8 mouse cellular contexts compared by ENCODE assay signal in the genomic region with DNA sequence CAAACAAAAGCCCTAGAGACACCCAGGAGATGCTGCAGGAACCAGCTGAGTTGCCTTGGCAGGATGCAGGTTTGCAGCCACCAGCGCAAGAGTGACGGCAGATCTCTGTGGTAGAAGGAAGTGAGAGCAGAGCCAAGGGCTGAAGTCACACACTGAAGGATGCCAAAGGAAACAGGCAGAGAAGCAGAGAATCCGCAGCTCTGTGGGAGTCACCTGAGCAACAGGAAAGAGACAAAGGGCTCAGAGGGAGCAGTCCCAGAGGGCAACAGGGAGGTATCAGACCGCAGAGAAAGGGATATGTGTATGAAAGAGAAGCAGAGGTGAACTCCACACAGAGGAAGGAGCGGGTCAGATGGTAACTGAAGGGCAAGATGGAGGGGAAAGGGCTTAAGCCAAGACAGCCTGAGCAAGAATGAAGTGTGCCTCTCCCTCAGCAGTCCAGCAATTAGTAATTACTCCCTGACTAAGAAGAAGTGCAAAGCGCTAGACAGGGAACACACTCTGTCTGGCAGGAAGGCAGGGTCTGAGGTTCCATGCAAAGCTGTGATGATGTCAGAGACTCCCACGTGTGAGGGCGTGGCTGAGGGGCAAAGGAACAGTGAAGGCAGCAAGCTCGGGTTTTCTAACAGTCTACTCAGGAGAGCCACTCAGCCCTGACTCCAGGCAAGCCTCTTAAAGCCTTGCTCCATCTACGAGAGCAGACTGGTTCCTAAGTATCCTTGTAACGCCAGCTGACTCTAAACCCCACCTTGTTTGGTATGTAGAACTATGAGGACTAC.
DNase-seq lines count a peak whose midpoint lies in the region; ATAC-seq and TF ChIP-seq lines count a peak whose summit lies in the region.

No protein-coding gene starts in this region.

- peaks cover 26% of the 10 kb centered on the region for H3K4me1 ChIP-seq in cerebellum, adult 2 months (ENCODE audit: control insufficient read depth, insufficient read depth, low read length)
- H3K4me1 ChIP-seq in forebrain, embryonic 11.5 days (replicated peaks; ENCODE audit: control insufficient read depth, insufficient read depth, low read length) = no peaks in the 10 kb centered on the region; the same call in 1 of the 2 replicates
- peaks cover 9% of the 10 kb centered on the region for H3K4me1 ChIP-seq in limb, embryonic 10.5 days
- H3K4me1 ChIP-seq in midbrain, embryonic 14.5 days (ENCODE audit: control insufficient read depth, insufficient read depth, low read length) = no peaks in the 10 kb centered on the region

- H3K36me3 ChIP-seq in forebrain, embryonic 11.5 days (ENCODE audit: control insufficient read depth, insufficient read depth, low read length) = no peaks in the 10 kb centered on the region; the same call in 1 of the 2 replicates
- H3K36me3 ChIP-seq in limb, embryonic 10.5 days = peaks cover 16% of the 10 kb centered on the region
- H3K36me3 ChIP-seq in midbrain, embryonic 14.5 days (ENCODE audit: control insufficient read depth, insufficient read depth, low read length) = peaks cover 35% of the 10 kb centered on the region

- TF ChIP-seq CTCF in cerebellum, adult 2 months (IDR thresholded peaks at IDR 0.05; ENCODE audit: borderline replicate concordance, insufficient read depth, low read depth, low read length) = no peak

- peaks cover 4% of the 10 kb centered on the region; the same call in 1 of the 2 replicates for H3K9me3 ChIP-seq in forebrain, embryonic 11.5 days (ENCODE audit: control insufficient read depth, low read length)
- no peaks in the 10 kb centered on the region for H3K9me3 ChIP-seq in limb, embryonic 10.5 days (replicated peaks)
- no peaks in the 10 kb centered on the region for H3K9me3 ChIP-seq in midbrain, embryonic 14.5 days (ENCODE audit: control insufficient read depth, low read length)

- no peak overlapping the region for H3K27ac ChIP-seq in cerebellum, adult 2 months (ENCODE audit: insufficient read depth, low read length)
- H3K27ac ChIP-seq in forebrain, embryonic 11.5 days (ENCODE audit: low read depth, low read length) = no peak overlapping the region
- H3K27ac ChIP-seq in limb, embryonic 10.5 days = peak overlapping the region; percentile 56
- no peak overlapping the region for H3K27ac ChIP-seq in midbrain, embryonic 14.5 days (replicated peaks; ENCODE audit: low read depth, low read length)

- ATAC-seq in forebrain, embryonic 11.5 days (replicated peaks; ENCODE audit: low FRiP score) = peak; percentile 69
- ATAC-seq in midbrain, embryonic 14.5 days (ENCODE audit: low FRiP score, low TSS enrichment) = no peak

- WGBS in cerebellum, adult 2 months = 31% methylated on average over 11 of the region's 11 CpGs
- WGBS in forebrain, embryonic 11.5 days = 33% methylated on average over 11 of the region's 11 CpGs
- 46% methylated on average over 11 of the region's 11 CpGs for WGBS in limb, embryonic 10.5 days
- 32% methylated on average over 11 of the region's 11 CpGs for WGBS in midbrain, embryonic 14.5 days

- DNase-seq in cerebellum, adult 2 months = peak; percentile 76 to 82
- DNase-seq in cerebellum, postnatal 4 days (ENCODE audit: low spot score in 2 of 2) = no peak
- peak; percentile 83 for DNase-seq in brain, adult 2 months (ENCODE audit: low read depth, low spot score)
- DNase-seq in forebrain, embryonic 11.5 days (ENCODE audit: low spot score) = peak; percentile 75
- peak; percentile 78 for DNase-seq in heart, postnatal 4 days
- peak; percentile 56 for DNase-seq in limb, embryonic 10.5 days (ENCODE audit: low spot score)
- DNase-seq in midbrain, embryonic 14.5 days = peak; percentile 39
- peak; percentile 51 for DNase-seq in thymus, postnatal 25 days

- H3K4me2 ChIP-seq in forebrain, embryonic 11.5 days (ENCODE audit: low read depth, low read length, severe bottlenecking) = no peak overlapping the region
- no peak overlapping the region for H3K4me2 ChIP-seq in midbrain, embryonic 14.5 days (ENCODE audit: low read length)

- no peaks in the 10 kb centered on the region for H3K27me3 ChIP-seq in cerebellum, adult 2 months (ENCODE audit: control insufficient read depth, insufficient read depth, low read length)
- H3K27me3 ChIP-seq in forebrain, embryonic 11.5 days (ENCODE audit: control insufficient read depth, insufficient read depth, low read length) = no peaks in the 10 kb centered on the region
- no peaks in the 10 kb centered on the region for H3K27me3 ChIP-seq in limb, embryonic 10.5 days (ENCODE audit: low read depth, poor library complexity, severe bottlenecking)
- H3K27me3 ChIP-seq in midbrain, embryonic 14.5 days (ENCODE audit: control insufficient read depth, insufficient read depth, low read length) = no peaks in the 10 kb centered on the region

- H3K9ac ChIP-seq in forebrain, embryonic 11.5 days (ENCODE audit: low read length) = no peak overlapping the region
- no peak overlapping the region for H3K9ac ChIP-seq in midbrain, embryonic 14.5 days (replicated peaks; ENCODE audit: low read length)

- H3K4me3 ChIP-seq in cerebellum, adult 2 months (replicated peaks; ENCODE audit: insufficient read depth, low read depth, low read length) = no peak overlapping the region
- H3K4me3 ChIP-seq in forebrain, embryonic 11.5 days (ENCODE audit: low read depth, low read length) = no peak overlapping the region
- no peak overlapping the region; the same call in 1 of the 2 replicates for H3K4me3 ChIP-seq in limb, embryonic 10.5 days
- no peak overlapping the region for H3K4me3 ChIP-seq in midbrain, embryonic 14.5 days (replicated peaks; ENCODE audit: low read depth, low read length)

- no peak for TF ChIP-seq POLR2A in cerebellum, adult 2 months (IDR thresholded peaks at IDR 0.05; ENCODE audit: borderline replicate concordance, insufficient read depth, low read length)

Comparison
In these comparisons a context has a peak if more than half of its experiments do, and no peak if none do; other contexts are left out.
1. DNase-seq: peak in cerebellum, adult 2 months (2 of 2), brain, adult 2 months (single experiment), forebrain, embryonic 11.5 days (single experiment), heart, postnatal 4 days (single experiment), limb, embryonic 10.5 days (single experiment), midbrain, embryonic 14.5 days (single experiment) and thymus, postnatal 25 days (single experiment); none in cerebellum, postnatal 4 days (0 of 2).